Mouse (Mus musculus): ENCODE data around the gene Islr2.
"Not testable (repeated sequence)": the region's sequence is repeated elsewhere in the genome, so short reads cannot be mapped to it uniquely, and the experiment has no call there.

Islr2 gene

GRCm38 (mm10) chr9:58203516-58204447 is at the start of gene Islr2, which contains the start of gene Islr:
Gene Islr2 (minus strand): TSS chr9:58204319.
Gene Islr (minus strand): TSS chr9:58204306.
- peak; percentile 58 to 60 for DNase-seq

DNA sequence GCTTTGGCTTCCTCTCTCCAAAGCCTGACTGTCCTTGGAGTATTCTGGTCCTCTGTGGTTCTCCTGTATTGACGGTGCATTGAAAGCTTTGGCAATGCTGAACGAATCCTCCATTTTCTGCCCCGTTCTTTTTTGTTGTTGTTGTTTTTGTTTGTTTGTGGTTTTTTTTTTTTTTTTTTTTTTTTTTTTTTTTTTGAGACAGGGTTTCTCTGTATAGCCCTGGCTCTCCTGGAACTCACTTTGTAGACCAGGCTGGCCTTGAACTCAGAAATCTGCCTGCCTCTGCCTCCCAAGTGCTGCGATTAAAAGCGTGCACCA is 49.6 kb upstream of the Islr2 start:
- not testable (repeated sequence) for DNase-seq

- peak; percentile 94 for DNase-seq
These were observed 49.1 kb upstream of the Islr2 start, which contains the start of gene Stoml1 for GRCm38 (mm10) chr9:58253033-58253804. Gene Stoml1 (plus strand): TSS chr9:58253164.

GRCm38 (mm10) chr9:58250730-58251129 is 46.6 kb upstream of the Islr2 start:
- DNase-seq = not testable (repeated sequence)

GRCm38 (mm10) chr9:58250322-58250721 is 46.2 kb upstream of the Islr2 start:
- no peak for DNase-seq

GRCm38 (mm10) chr9:58249592-58250192 is 45.6 kb upstream of the Islr2 start, which contains the start of gene Pml:
Gene Pml (minus strand): TSS chr9:58249786.
- DNase-seq = peak; percentile 72 to 79

GRCm38 (mm10) chr9:58248746-58249413 is 44.8 kb upstream of the Islr2 start:
- DNase-seq = no peak

DNA sequence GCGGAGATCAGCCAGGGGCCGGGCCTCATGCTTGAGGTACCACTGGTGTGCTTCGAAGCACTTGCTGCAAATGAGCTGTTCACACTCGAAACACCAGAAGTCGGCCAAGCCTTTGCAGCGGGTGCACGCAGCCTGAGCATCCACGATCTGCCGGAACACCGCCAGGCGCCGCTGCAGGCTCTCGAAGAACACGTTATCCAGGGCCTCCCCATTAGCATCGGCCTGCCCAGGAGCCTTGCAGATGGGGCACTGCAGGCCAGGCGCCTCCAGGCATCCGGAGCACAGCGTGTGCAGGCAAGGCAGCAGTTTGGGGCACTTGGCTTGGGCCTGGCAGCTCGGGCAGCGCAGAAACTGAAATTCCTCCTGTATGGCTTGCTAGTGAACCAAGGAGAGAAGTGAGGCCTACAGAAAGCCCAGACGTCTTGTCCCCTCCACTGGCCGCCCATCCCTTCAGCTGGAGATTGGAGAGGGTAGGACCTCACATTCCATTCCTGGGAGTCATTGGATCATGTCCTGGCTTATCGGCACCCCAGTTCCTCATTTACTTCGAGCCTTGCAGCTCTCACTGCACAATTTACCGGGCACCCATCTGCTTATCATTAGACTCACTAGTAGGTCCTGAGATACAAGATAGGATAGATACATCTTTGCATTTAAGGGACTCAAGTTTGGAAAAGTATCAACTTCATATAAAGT is 43.1 kb upstream of the Islr2 start:
- DNase-seq = peak; percentile 85 to 86

DNA sequence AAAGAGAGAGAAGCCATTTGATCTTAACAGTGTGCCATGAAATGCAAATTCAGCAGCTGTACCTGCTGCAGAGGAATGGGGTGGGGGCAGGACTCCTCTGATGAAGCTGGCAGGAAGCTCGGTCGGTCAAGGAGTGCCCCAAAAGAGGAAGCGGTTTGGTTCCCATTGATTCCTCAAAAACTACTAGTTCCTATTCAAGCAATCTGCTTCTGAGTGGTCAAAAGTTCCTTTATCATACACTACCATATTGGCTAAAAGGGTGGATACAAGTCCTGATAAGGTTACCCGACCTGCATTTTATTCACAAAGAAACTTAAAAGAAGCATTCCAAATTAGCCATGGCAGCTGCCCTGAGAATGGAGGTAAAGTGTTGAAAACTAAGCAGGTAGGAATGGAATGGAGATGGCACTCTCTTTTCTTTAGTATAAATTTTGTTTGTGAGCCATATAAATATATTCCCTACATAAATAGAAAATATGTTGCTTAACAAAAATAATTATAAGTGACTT is 42.0 kb upstream of the Islr2 start:
- DNase-seq = no peak

DNA sequence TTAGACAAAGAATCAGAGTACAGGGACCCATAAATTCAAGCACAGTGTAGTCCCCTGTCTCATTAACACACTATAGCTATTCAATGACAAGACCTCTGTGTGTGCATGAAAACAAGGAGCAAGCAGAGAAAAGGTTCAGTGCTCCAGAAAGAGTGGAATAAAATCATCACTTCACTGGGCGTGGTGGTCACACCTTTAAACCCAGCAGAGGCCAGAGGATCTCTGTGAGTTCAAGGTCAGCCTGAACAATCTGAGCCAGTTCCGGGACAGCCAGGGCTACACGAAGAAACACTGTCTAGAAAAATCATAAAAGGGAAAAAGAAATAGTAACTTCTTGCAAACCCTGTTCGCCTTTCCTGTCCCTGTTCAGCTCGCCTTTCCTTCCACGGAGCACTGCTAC is 39.6 kb upstream of the Islr2 start:
- DNase-seq = no peak

- DNase-seq = no peak
These were observed 38.6 kb upstream of the Islr2 start for GRCm38 (mm10) chr9:58242696-58243095.

DNA sequence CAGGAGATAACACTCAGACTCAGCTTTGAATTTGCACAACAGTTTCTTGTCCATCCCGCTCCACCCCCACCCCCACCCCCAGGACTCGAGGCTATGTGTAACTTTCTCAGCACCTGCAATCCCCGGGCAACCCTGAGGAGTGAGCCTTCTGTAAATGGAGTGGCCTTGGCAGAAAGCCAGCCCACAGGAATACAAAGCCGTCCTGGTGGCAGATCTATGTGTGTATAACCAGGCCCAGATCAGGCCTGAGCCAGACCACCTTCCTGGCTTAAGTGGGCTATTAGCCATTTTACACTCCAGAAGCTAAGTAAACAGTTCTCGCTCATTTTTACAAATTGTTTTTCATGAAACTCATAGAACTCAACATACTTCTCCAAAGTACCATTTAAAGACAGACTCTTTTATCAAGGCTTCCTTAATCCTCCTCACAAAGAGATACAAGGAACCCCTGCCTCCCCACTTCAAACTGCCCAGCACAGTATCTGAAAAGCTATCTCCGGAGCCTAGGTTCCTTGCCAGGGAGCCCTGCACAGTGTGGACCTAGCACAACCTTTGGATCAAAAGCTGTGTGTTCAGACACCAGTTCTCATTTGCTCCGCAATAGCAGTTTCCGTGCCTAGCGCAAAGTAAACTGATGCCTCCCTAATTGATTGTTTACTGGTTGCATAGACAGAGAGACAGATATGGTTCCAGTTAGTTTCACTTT is 37.8 kb upstream of the Islr2 start:
- no peak for DNase-seq

DNA sequence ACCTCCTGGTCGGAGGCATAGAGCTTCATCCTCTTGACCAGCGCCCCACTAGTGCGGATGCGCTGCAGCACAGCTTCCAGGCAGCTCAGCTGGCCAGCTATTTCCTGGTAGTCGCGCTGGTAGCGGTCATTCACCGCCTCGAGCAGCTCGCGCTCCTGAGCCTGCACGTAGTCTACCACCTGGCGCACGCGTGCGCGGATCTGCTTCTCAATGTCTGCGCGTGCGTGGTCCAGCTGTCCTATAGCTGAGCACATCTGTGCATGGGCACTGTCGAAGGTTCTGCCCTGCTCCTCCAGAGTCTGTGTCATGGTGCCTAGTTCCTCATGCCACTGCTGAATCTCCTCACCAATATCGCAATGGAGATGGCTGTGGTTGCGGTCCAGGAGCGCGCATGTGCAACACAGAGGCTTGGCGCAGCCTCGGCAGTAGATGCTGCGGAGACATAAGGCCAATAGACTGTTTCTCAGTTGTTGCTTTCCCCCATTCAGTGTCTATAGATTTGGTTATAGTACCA is 30.4 kb upstream of the Islr2 start:
- no peak for DNase-seq

DNA sequence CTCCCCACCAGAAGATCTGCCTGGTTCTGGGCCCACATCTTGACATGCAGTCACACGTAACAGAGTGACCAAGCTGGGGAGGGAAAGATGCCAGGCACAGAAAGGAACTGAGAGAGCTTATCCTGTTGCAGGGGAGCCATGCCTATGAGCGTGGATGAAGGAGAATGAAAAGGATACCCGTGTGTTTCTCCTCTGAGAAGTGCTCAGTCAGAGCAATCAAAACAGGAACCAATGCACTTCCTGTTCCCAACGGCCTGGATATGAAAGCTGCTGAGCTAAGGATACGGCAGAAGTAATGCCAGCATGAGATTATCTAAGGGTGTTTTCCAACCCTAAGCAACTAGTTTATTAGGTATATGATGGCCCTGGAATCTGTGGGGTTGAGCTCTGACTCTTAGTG is 28.3 kb upstream of the Islr2 start:
- DNase-seq = no peak

GRCm38 (mm10) chr9:58231746-58232145 is 27.6 kb upstream of the Islr2 start:
- no peak for DNase-seq

GRCm38 (mm10) chr9:58228777-58229466 is 24.8 kb upstream of the Islr2 start:
- DNase-seq = no peak

DNA sequence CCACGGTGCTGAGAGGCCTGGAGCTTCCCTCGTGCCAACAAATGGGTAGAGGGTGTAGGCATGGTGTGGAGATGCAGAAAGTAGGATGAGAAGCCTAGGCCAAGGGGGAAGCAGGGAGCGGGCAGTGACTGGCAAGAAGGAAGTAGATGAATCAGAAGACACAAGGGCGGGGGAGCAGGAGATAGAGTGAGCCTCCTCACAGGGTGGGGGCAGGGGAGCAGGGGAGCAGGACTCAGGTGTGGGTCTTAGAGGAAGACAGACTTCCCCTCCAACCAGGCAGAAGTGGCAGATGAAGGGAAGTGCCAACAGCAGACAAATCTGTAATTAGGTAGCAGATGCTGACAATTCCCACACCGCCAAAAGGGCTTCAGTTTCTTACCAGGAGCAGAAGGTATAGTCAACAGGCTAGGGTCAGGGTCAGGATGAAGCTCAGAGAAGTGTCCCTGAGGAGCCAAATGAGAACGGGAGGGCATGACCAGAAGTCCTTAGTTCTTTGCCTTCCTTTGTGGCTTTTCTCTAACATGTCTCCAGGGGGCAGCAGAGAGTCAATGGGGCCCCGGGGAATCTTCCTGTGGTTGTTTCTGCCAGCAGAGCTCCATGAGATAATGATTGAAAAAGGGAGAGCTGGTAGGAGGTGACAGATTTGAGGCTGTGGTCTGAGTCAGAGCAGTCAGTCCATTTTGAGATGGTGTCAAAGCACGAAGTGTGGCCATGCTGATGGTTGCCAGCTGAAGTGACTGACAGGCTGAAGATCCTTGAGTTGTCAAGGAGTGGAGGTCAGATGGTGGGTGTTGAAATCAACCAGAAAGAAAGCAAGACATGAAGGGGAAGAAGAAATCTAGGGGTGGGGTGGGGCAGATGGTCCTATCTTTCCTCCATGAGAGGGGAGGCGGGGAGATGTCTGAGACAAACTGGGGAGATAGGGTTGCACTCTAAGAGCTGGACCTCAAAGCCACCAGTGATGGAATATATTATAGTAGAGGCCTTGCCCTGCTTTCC is 22.1 kb upstream of the Islr2 start:
- peak; percentile 46 to 53 for DNase-seq

- DNase-seq = no peak
These were observed 20.2 kb upstream of the Islr2 start for GRCm38 (mm10) chr9:58224356-58224755.

All from thymus, postnatal 36 days (tissue).